Mouse (Mus musculus): Measurements from ENCODE around the gene Nck2. TPM values are rescaled to one million over a fixed set of nuclear protein-coding genes. Genes with fewer than 3 reads are reported as not detected.

Gene Nck2
- polyA plus RNA-seq, 1 experiment from 2014 or later: 51.3 TPM

DNA sequence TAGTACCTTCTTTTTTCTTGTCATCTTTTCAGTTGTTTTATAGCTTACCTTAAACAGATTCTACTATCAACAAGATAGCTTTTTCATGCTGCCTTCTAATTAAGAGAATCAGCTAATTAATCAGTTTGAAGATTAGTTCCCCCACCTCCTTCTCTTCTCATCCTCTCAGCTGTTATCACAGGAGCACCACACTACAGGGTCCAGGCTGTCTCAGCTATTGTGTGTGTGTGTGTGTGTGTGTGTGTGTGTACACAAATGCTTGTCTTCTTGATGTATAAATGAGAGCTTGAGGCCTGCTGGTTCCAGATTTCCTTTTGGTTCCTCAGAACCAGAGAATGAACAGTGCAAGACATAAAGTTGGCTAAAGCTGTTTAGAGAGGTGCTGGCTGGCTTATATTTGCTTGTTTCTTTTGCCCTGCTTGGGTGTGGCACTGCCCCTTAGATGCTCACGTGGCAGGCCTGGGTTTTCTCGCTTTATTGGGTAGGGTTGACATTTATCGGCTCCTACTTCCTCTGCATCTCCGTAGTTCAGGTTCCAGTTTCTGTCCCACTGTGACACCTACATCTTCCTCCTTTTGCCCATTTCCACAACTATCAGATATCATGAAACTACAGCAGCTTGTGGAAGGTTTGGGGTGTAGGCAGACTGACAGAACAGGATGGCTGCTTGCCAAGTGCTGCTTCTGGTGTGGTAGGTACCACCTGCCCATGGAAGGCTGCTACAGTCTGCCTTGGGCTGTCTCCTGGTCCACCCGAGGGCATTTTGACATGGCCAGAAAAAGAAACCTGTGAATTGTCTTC lies 29.6 kb downstream of the Nck2 start:
- no peak for ATAC-seq (ENCODE audit: borderline replicate concordance, extremely low read depth, low FRiP score, low TSS enrichment)
- Histone ChIP-seq H3K36me3 (no peaks in the 10 kb centered on the region), H3K9ac (no peak overlapping the region), H3K4me2 (no peak overlapping the region), H3K4me1 (peaks cover 37% of the 10 kb centered on the region), H3K27ac (no peak overlapping the region), H3K27me3 (no peaks in the 10 kb centered on the region), H3K9me3 (no peaks in the 10 kb centered on the region), H3K4me3 (no peak overlapping the region)
- 76% methylated on average over 5 of the region's 5 CpGs for WGBS

- peaks cover 37% of the 10 kb centered on the region for H3K4me1 ChIP-seq
- no peak overlapping the region for H3K9ac ChIP-seq
These were observed 30.4 kb downstream of the Nck2 start for GRCm38 (mm10) chr1:43474535-43475409.

DNA sequence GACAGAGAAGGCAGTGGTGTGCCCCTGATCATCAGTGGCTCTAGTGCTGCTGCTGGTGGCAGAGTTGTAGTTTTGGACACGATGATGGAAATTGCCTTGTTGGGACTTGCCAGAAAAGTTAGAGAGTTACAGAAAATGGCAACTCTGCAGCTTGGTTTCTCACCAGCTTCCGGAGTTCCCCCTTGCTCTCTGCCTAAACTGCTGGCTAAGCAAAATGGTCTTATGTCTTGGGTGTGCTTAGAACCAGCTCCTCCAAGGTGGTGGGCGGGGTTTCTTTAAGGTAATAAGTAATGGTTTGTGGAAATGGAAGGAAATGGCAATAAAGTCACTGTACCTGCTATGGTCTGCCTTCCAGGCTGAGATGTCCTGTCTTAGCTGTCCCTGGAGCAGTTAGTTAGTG lies 33.6 kb downstream of the Nck2 start:
- Histone ChIP-seq H3K4me2 (no peak overlapping the region), H3K4me3 (no peak overlapping the region), H3K9ac (no peak overlapping the region), H3K4me1 (peaks cover 21% of the 10 kb centered on the region), H3K27me3 (no peaks in the 10 kb centered on the region), H3K9me3 (no peaks in the 10 kb centered on the region), H3K27ac (no peak overlapping the region), H3K36me3 (no peaks in the 10 kb centered on the region)
- 84% methylated on average over 3 of the region's 3 CpGs for WGBS
- no peak for ATAC-seq (ENCODE audit: borderline replicate concordance, extremely low read depth, low FRiP score, low TSS enrichment)

More at GRCm38 (mm10) chr1:43474535-43475409, 30.4 kb downstream of the Nck2 start:
- Histone ChIP-seq H3K4me3 (no peak overlapping the region), H3K9me3 (no peaks in the 10 kb centered on the region), H3K36me3 (no peaks in the 10 kb centered on the region), H3K27me3 (no peaks in the 10 kb centered on the region), H3K4me2 (no peak overlapping the region), H3K27ac (no peak overlapping the region)
- WGBS: 56% methylated on average over 6 of the region's 6 CpGs
- ATAC-seq (ENCODE audit: borderline replicate concordance, extremely low read depth, low FRiP score, low TSS enrichment): no peak

DNA sequence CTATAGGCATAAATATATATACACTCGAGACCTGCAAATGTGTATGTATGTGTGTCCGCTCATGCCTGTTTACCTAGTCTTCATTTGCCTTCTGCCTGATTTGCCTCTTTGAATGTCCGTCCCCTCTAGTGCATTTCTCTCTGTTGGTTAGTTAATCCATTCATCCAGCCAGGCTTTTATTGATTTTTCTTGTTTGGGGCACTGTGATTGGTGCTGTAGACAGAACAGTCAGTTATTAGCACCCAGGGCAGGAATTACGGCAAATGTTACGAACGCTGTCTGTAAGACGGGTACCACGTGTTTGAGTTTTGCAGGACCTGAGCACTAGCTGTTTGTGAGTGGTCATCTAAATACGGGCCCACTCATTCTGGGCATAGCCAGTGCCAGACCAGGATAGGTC lies 40.8 kb downstream of the Nck2 start:
- H3K9me3 ChIP-seq: no peaks in the 10 kb centered on the region
- H3K4me3 ChIP-seq: no peak overlapping the region
- H3K36me3 ChIP-seq: no peaks in the 10 kb centered on the region
- peaks cover 43% of the 10 kb centered on the region for H3K4me1 ChIP-seq
- H3K27ac ChIP-seq: no peak overlapping the region
- WGBS: 87% methylated on average over 9 of the region's 9 CpGs
- H3K4me2 ChIP-seq: no peak overlapping the region
- no peak overlapping the region for H3K9ac ChIP-seq
- no peaks in the 10 kb centered on the region for H3K27me3 ChIP-seq
- ATAC-seq (ENCODE audit: borderline replicate concordance, extremely low read depth, low FRiP score, low TSS enrichment): no peak

DNA sequence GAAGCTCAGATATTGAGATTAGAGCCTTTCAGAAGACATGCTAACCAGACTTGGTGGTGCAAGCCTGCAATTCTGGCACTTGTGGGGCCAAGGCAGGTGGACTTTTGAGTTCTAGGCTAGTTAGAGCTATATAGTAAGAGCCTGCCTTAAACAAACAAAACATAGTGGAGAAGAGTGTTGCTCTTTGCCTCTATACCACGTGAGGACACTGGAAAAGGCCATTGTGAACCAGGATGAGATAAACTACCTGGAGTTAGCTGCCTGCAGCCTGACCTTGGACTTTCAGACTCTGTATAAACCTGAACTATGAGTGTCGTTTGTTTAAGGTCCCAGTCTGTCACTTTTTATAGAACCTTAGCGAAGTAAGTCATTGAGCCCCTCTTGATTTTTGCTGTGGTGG lies 42.1 kb downstream of the Nck2 start:
- no peak for ATAC-seq (ENCODE audit: borderline replicate concordance, extremely low read depth, low FRiP score, low TSS enrichment)
- H3K4me3 ChIP-seq: no peak overlapping the region
- no peak overlapping the region for H3K4me2 ChIP-seq
- peaks cover 43% of the 10 kb centered on the region for H3K4me1 ChIP-seq
- 56% methylated on average over 3 of the region's 3 CpGs for WGBS
- H3K36me3 ChIP-seq: no peaks in the 10 kb centered on the region
- no peaks in the 10 kb centered on the region for H3K27me3 ChIP-seq
- no peaks in the 10 kb centered on the region for H3K9me3 ChIP-seq
- H3K27ac ChIP-seq: no peak overlapping the region
- no peak overlapping the region for H3K9ac ChIP-seq

GRCm38 (mm10) chr1:43486956-43487722 lies 42.8 kb downstream of the Nck2 start:
- no peaks in the 10 kb centered on the region for H3K27me3 ChIP-seq
- H3K4me3 ChIP-seq: no peak overlapping the region
- H3K4me2 ChIP-seq: no peak overlapping the region
- no peak overlapping the region for H3K27ac ChIP-seq
- ATAC-seq (ENCODE audit: borderline replicate concordance, extremely low read depth, low FRiP score, low TSS enrichment): no peak
- WGBS: 67% methylated on average over 3 of the region's 3 CpGs
- H3K9me3 ChIP-seq: no peaks in the 10 kb centered on the region
- no peaks in the 10 kb centered on the region for H3K36me3 ChIP-seq
- H3K9ac ChIP-seq: no peak overlapping the region
- peaks cover 43% of the 10 kb centered on the region for H3K4me1 ChIP-seq

GRCm38 (mm10) chr1:43489311-43489710 lies 44.9 kb downstream of the Nck2 start:
- Histone ChIP-seq H3K36me3 (no peaks in the 10 kb centered on the region), H3K27me3 (no peaks in the 10 kb centered on the region), H3K4me3 (no peak overlapping the region), H3K27ac (no peak overlapping the region), H3K9me3 (no peaks in the 10 kb centered on the region), H3K9ac (no peak overlapping the region), H3K4me2 (no peak overlapping the region), H3K4me1 (peaks cover 36% of the 10 kb centered on the region)
- ATAC-seq (ENCODE audit: borderline replicate concordance, extremely low read depth, low FRiP score, low TSS enrichment): no peak

DNA sequence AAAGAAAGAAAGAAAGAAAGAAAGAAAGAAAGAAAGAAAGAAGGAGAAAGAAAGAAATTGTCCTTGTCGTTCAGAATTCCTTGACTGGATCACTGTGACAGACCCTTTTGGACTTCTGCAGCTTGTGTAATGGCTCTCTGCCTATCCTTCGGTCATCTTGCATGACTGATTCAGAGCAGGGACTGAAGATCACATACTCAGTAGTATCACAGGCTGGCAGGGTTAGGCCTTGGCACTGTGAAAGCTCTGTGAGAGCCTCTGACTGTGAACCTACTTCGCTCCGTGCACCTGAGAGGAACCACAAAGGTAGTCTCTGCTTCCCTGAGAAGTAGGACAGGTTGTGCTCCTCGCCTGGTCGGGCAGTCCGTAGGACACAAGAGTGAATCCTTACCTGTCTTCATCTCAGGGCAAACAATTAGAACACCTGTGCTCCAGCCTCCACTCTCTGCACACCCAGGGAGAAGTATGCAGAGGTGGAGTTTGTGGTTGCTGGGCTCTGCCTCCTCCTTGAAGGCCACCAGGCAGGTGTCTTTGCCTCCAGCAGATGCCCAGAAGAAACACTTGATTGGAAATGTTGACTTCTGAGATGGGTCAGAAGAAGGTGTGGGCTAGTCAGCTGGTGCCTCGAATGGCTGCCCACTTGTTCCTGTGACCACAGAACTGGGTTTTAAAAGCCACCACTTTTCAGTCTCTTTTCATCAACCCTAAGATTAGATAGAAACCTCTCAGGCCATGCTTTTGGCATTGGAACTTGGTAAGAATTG lies 47.3 kb downstream of the Nck2 start:
- H3K36me3 ChIP-seq: no peaks in the 10 kb centered on the region
- H3K9me3 ChIP-seq: no peaks in the 10 kb centered on the region
- ATAC-seq (ENCODE audit: borderline replicate concordance, extremely low read depth, low FRiP score, low TSS enrichment): no peak
- H3K27ac ChIP-seq: no peak overlapping the region
- WGBS: 93% methylated on average over 8 of the region's 8 CpGs
- peaks cover 15% of the 10 kb centered on the region for H3K4me1 ChIP-seq
- H3K4me2 ChIP-seq: no peak overlapping the region
- H3K4me3 ChIP-seq: no peak overlapping the region
- no peaks in the 10 kb centered on the region for H3K27me3 ChIP-seq
- no peak overlapping the region for H3K9ac ChIP-seq

DNA sequence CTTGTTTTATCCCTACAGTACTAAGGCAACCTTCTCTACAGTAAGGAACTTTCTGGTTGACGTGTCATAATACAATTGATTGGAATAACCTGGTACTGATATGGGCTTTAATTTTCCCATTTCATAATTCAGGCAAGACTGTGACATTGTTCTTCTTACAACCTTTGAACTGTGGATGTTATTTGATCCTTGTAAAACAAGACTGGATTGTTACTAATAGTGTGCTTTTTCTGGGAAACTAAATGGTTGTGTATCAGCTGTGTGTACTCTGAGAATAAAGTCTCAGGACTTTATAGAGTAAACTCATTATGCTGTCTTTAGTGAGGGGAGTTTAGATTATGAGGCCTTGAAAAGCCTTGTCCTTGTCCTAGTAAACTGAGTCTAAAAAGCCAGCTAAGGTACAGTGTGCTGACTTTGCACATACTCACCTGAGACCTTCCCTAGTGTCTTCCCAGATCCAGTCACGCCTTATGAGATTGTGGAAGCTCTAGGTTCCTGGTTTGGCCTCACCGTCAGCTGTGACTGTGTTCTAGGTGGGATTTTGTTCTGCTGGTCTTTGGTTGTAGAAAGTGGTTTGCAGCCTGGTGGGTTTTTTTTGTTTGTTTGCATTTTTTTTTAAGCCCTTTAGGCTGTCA lies 48.5 kb downstream of the Nck2 start:
- no peak for ATAC-seq (ENCODE audit: borderline replicate concordance, extremely low read depth, low FRiP score, low TSS enrichment)
- Histone ChIP-seq H3K4me3 (no peak overlapping the region), H3K9me3 (no peaks in the 10 kb centered on the region), H3K27me3 (no peaks in the 10 kb centered on the region), H3K4me2 (no peak overlapping the region), H3K9ac (no peak overlapping the region), H3K27ac (no peak overlapping the region), H3K4me1 (peaks cover 8% of the 10 kb centered on the region), H3K36me3 (no peaks in the 10 kb centered on the region)
- WGBS: 86% methylated on average over 3 of the region's 3 CpGs

- H3K27ac ChIP-seq: no peak overlapping the region
- no peaks in the 10 kb centered on the region for H3K36me3 ChIP-seq
- H3K4me3 ChIP-seq: no peak overlapping the region
- ATAC-seq (ENCODE audit: borderline replicate concordance, extremely low read depth, low FRiP score, low TSS enrichment): no peak
- H3K27me3 ChIP-seq: no peaks in the 10 kb centered on the region
- 71% methylated on average over 4 of the region's 4 CpGs for WGBS
- H3K9ac ChIP-seq: no peak overlapping the region
- peaks cover 13% of the 10 kb centered on the region; the same call in 1 of the 2 replicates for H3K4me1 ChIP-seq
- H3K9me3 ChIP-seq: no peaks in the 10 kb centered on the region
- H3K4me2 ChIP-seq: no peak overlapping the region
These were observed 51.7 kb downstream of the Nck2 start for GRCm38 (mm10) chr1:43496051-43496450.

DNA sequence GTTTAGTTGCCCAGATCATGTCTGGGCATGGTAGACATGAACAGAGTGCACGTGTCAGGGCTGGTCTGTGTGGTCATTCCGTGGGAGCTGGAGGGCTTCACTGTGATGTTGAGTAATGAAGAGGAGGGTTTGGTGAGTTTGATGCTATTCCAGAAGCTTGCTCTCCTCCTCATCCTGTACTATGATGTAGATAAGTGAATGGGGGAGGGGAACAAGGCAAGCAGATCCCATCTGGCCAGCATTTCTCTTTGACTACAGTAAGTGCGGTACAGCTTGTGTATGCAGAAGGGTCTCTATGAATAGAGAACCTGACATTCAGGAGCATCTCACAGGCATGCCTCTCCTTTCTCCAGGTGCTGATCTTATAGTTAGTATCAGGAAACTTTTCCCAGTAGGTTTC lies 52.6 kb downstream of the Nck2 start:
- peaks cover 22% of the 10 kb centered on the region; the same call in 1 of the 2 replicates for H3K4me1 ChIP-seq
- H3K4me2 ChIP-seq: no peak overlapping the region
- H3K9ac ChIP-seq: no peak overlapping the region
- no peaks in the 10 kb centered on the region for H3K36me3 ChIP-seq
- no peaks in the 10 kb centered on the region for H3K27me3 ChIP-seq
- H3K4me3 ChIP-seq: no peak overlapping the region
- H3K9me3 ChIP-seq: no peaks in the 10 kb centered on the region
- 91% methylated on average over 3 of the region's 3 CpGs for WGBS
- H3K27ac ChIP-seq: no peak overlapping the region
- no peak for ATAC-seq (ENCODE audit: borderline replicate concordance, extremely low read depth, low FRiP score, low TSS enrichment)

Measured in lung, embryonic 15.5 days (tissue).